Mouse (Mus musculus) testis, adult 2 months (tissue): ENCODE results near the gene Senp1. TPM values are rescaled to one million over a fixed set of nuclear protein-coding genes. Genes with fewer than 3 reads are reported as not detected.

Experiments
- H3K27ac ChIP-seq: fragments of 200-500 bp; 2 replicates; pipeline ENCODE4 v1.5.1; 2012; ENCODE audit warnings: low read depth, low read length; ENCODE audit not compliant: control insufficient read depth, insufficient read depth
- H3K27me3 ChIP-seq: fragments of 200-500 bp; 2 replicates; pipeline ENCODE4 v1.6.1; 2012; ENCODE audit warnings: mild to moderate bottlenecking, low read length, moderate library complexity; ENCODE audit not compliant: control insufficient read depth, insufficient read depth
- H3K36me3 ChIP-seq: fragments of 200-500 bp; 2 replicates; pipeline ENCODE4 v1.6.1; 2012; ENCODE audit warnings: mild to moderate bottlenecking, low read length; ENCODE audit not compliant: control insufficient read depth, insufficient read depth
- H3K4me1 ChIP-seq: fragments of 200-500 bp; 2 replicates; pipeline ENCODE4 v1.6.1; 2012; ENCODE audit warnings: low read length; ENCODE audit not compliant: control insufficient read depth, insufficient read depth
- H3K4me3 ChIP-seq: fragments of 200-500 bp; 2 replicates; pipeline ENCODE4 v1.5.1; 2012; ENCODE audit warnings: low read depth, mild to moderate bottlenecking, low read length, moderate library complexity, mixed read lengths; ENCODE audit not compliant: control insufficient read depth
- CTCF ChIP-seq: fragments of 200-500 bp; IDR thresholded peaks from 2 replicates; pipeline ENCODE4 v1.5.1; 2012; ENCODE audit warnings: low read depth, mild to moderate bottlenecking, inconsistent platforms, low read length, moderate library complexity; ENCODE audit not compliant: control insufficient read depth, insufficient read depth, insufficient replicate concordance
- POLR2A ChIP-seq: fragments of 200-500 bp; IDR thresholded peaks from 2 replicates; pipeline ENCODE4 v1.6.1; 2012; ENCODE audit warnings: low read depth, mild to moderate bottlenecking, inconsistent platforms, low read length, moderate library complexity; ENCODE audit not compliant: control insufficient read depth
- polyA plus RNA-seq: library from polyadenylated mRNA; depleted of rRNA; stranded (reverse); fragments of >200 nt; gene quantifications from 2 replicates; pipeline ENCODE4 v1.2.3, GENCODE M21; 2012

Senp1 gene
- polyA plus RNA-seq, 1 experiment: 27.3 TPM

GRCm38 (mm10) chr15:98134034-98134433 lies 40.5 kb upstream of the Senp1 start:
- no peaks in the 10 kb centered on the region for H3K4me1 ChIP-seq
- H3K27me3 ChIP-seq: no peaks in the 10 kb centered on the region
- TF ChIP-seq CTCF: no peak
- H3K36me3 ChIP-seq: peaks cover 2% of the 10 kb centered on the region; the same call in 1 of the 2 replicates
- H3K27ac ChIP-seq: no peak overlapping the region
- no peak overlapping the region for H3K4me3 ChIP-seq

- Histone ChIP-seq H3K27me3 (no peaks in the 10 kb centered on the region), H3K36me3 (peaks cover 2% of the 10 kb centered on the region; the same call in 1 of the 2 replicates), H3K4me3 (no peak overlapping the region), H3K27ac (no peak overlapping the region), H3K4me1 (no peaks in the 10 kb centered on the region)
- TF ChIP-seq POLR2A (no peak), CTCF (no peak)
These were observed 39.9 kb upstream of the Senp1 start for GRCm38 (mm10) chr15:98133471-98133870.

GRCm38 (mm10) chr15:98131942-98132655 lies 38.6 kb upstream of the Senp1 start:
- peaks cover 2% of the 10 kb centered on the region; the same call in 1 of the 2 replicates for H3K36me3 ChIP-seq
- TF ChIP-seq CTCF: no peak
- TF ChIP-seq POLR2A: no peak
- H3K27ac ChIP-seq: no peak overlapping the region
- H3K4me1 ChIP-seq: no peaks in the 10 kb centered on the region
- H3K27me3 ChIP-seq: no peaks in the 10 kb centered on the region
- H3K4me3 ChIP-seq: no peak overlapping the region

- Histone ChIP-seq H3K4me1 (no peaks in the 10 kb centered on the region), H3K27me3 (no peaks in the 10 kb centered on the region), H3K36me3 (peaks cover 2% of the 10 kb centered on the region; the same call in 1 of the 2 replicates), H3K4me3 (no peak overlapping the region), H3K27ac (no peak overlapping the region)
- no peak for TF ChIP-seq CTCF
These were observed 37.9 kb upstream of the Senp1 start for GRCm38 (mm10) chr15:98131451-98131850.

- Histone ChIP-seq H3K36me3 (peaks cover 2% of the 10 kb centered on the region; the same call in 1 of the 2 replicates), H3K4me3 (no peak overlapping the region), H3K4me1 (no peaks in the 10 kb centered on the region), H3K27ac (no peak overlapping the region), H3K27me3 (no peaks in the 10 kb centered on the region)
- no peak for TF ChIP-seq POLR2A
- no peak for TF ChIP-seq CTCF
These were observed 37.5 kb upstream of the Senp1 start for GRCm38 (mm10) chr15:98131001-98131400.

- no peaks in the 10 kb centered on the region; the same call in 1 of the 2 replicates for H3K36me3 ChIP-seq
- H3K4me3 ChIP-seq: no peak overlapping the region
These were observed 27.3 kb upstream of the Senp1 start for GRCm38 (mm10) chr15:98120831-98121230.

GRCm38 (mm10) chr15:98119363-98119762 lies 25.8 kb upstream of the Senp1 start:
- Histone ChIP-seq H3K36me3 (no peaks in the 10 kb centered on the region), H3K27ac (no peak overlapping the region), H3K27me3 (no peaks in the 10 kb centered on the region), H3K4me1 (no peaks in the 10 kb centered on the region), H3K4me3 (no peak overlapping the region)
- TF ChIP-seq CTCF (no peak), POLR2A (no peak)

More at GRCm38 (mm10) chr15:98120831-98121230, 27.3 kb upstream of the Senp1 start:
- Histone ChIP-seq H3K4me1 (no peaks in the 10 kb centered on the region), H3K27me3 (no peaks in the 10 kb centered on the region), H3K27ac (no peak overlapping the region)
- TF ChIP-seq CTCF (no peak), POLR2A (no peak)
